Mouse (Mus musculus): ENCODE measurements around the gene Atf7ip. TPM values are rescaled to one million over a fixed set of nuclear protein-coding genes. Genes with fewer than 3 reads are reported as not detected.
"Not testable (repeated sequence)": the region's sequence is repeated elsewhere in the genome, so short reads cannot be mapped to it uniquely, and the experiment has no call there.

Gene Atf7ip
- 38.0 and 41.0 TPM in 2 replicates for polyA plus RNA-seq (2015; fragmentation: Nextera tagmentation; extraction: Ambion mirVana)

DNA sequence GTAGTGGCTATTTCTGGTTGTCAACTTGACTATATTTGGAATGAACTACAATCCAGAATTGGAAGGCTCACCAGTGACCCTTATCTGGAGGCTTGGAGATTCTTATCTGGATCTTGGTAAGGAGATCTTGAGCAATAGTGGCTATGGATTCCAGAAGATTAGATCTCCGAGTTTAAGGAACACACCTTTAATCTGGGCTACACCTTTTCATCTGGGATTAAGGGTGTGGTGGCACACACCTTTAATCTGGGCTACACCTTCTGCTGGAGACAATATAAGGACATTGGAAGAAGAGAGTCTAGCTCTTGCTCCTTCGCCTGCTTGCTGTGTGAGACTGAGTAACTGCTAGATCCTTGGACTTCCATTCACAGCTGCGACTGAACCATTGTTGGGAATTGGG is at the start of gene Atf7ip:
Atf7ip (plus strand) TSS at position 301 of the 400 bp plus-strand sequence.
- not testable (repeated sequence) for H3K27me3 ChIP-seq (ENCODE audit: insufficient read depth, low read length); H3K9me3 ChIP-seq (ENCODE audit: low read length); H3K9ac ChIP-seq (replicated peaks; ENCODE audit: low read length); H3K36me3 ChIP-seq (ENCODE audit: insufficient read depth, low read length); H3K4me2 ChIP-seq (replicated peaks; ENCODE audit: low read depth, low read length); H3K4me3 ChIP-seq (ENCODE audit: low read length); ATAC-seq (ENCODE audit: low FRiP score, low TSS enrichment); H3K4me1 ChIP-seq (ENCODE audit: insufficient read depth, low read length); H3K27ac ChIP-seq (ENCODE audit: low read length)
- WGBS = 70% methylated on average over 2 of the region's 3 CpGs

GRCm38 (mm10) chr6:136456302-136456701 is 49.7 kb upstream of the Atf7ip start:
- Histone ChIP-seq H3K4me3 (ENCODE audit: low read length) (no peak overlapping the region), H3K36me3 (ENCODE audit: insufficient read depth, low read length) (no peaks in the 10 kb centered on the region), H3K9ac (replicated peaks; ENCODE audit: low read length) (no peak overlapping the region), H3K9me3 (ENCODE audit: low read length) (no peaks in the 10 kb centered on the region), H3K27me3 (ENCODE audit: insufficient read depth, low read length) (no peaks in the 10 kb centered on the region), H3K27ac (ENCODE audit: low read length) (no peak overlapping the region), H3K4me2 (replicated peaks; ENCODE audit: low read depth, low read length) (no peak overlapping the region), H3K4me1 (ENCODE audit: insufficient read depth, low read length) (no peaks in the 10 kb centered on the region)
- WGBS = 84% methylated on average over 1 of the region's 1 CpGs
- ATAC-seq (ENCODE audit: low FRiP score, low TSS enrichment) = no peak

DNA sequence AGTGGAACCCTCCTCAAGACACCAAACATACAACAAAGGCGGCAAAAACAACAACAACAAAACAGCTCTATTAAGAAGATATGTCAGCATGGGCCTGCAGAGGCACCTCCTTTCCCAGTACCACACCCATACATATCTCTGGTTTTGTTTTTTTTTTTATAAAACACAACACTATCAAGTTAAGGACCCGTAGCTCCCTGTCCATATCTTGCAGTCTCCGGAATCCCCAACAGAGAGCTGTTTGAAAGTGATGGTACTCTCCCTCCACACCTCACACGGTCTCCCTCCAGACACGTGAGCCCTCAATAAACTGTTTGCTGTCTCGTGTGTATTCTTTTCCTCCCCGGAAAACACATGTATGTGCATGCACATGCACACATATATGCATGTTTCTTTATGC is 46.8 kb upstream of the Atf7ip start:
- H3K4me3 ChIP-seq (ENCODE audit: low read length) = no peak overlapping the region
- H3K4me2 ChIP-seq (replicated peaks; ENCODE audit: low read depth, low read length) = no peak overlapping the region
- WGBS = 81% methylated on average over 7 of the region's 7 CpGs
- H3K9me3 ChIP-seq (ENCODE audit: low read length) = no peaks in the 10 kb centered on the region
- no peaks in the 10 kb centered on the region for H3K36me3 ChIP-seq (ENCODE audit: insufficient read depth, low read length)
- ATAC-seq (ENCODE audit: low FRiP score, low TSS enrichment) = no peak
- no peaks in the 10 kb centered on the region for H3K27me3 ChIP-seq (ENCODE audit: insufficient read depth, low read length)
- peaks cover 3% of the 10 kb centered on the region; the same call in 1 of the 2 replicates for H3K4me1 ChIP-seq (ENCODE audit: insufficient read depth, low read length)
- no peak overlapping the region for H3K27ac ChIP-seq (ENCODE audit: low read length)
- H3K9ac ChIP-seq (replicated peaks; ENCODE audit: low read length) = no peak overlapping the region

DNA sequence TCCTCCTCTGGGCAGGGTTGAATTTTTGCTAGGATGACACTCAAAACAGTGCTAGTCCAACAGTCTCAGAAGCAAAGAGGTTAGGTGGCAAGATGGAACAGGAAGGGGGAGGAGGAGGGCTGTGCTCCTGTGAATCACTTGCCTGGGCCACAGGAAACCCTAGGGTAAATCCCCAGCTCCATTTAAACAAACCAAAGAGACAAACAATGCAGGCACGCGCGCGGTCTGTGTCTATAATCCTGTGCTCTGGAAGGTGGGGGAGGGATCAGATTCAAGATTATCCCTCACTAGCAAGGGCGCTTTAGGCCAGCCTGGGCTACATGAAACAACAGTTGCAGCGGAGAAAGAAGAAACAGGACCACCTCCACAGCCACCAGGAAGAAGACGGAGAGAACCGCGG is 42.5 kb upstream of the Atf7ip start:
- 78% methylated on average over 9 of the region's 9 CpGs for WGBS
- peak overlapping the region; percentile 81 for H3K27ac ChIP-seq (ENCODE audit: low read length)

GRCm38 (mm10) chr6:136464121-136464621 is 41.8 kb upstream of the Atf7ip start:
- WGBS = 60% methylated on average over 12 of the region's 12 CpGs
- Histone ChIP-seq H3K27me3 (ENCODE audit: insufficient read depth, low read length) (no peaks in the 10 kb centered on the region), H3K4me2 (replicated peaks; ENCODE audit: low read depth, low read length) (no peak overlapping the region), H3K4me3 (ENCODE audit: low read length) (no peak overlapping the region), H3K9me3 (ENCODE audit: low read length) (no peaks in the 10 kb centered on the region), H3K36me3 (ENCODE audit: insufficient read depth, low read length) (no peaks in the 10 kb centered on the region), H3K27ac (ENCODE audit: low read length) (peak overlapping the region; percentile 81), H3K9ac (replicated peaks; ENCODE audit: low read length) (no peak overlapping the region), H3K4me1 (ENCODE audit: insufficient read depth, low read length) (peaks cover 32% of the 10 kb centered on the region)
- no peak for ATAC-seq (ENCODE audit: low FRiP score, low TSS enrichment)

More for the DNA sequence above, 42.5 kb upstream of the Atf7ip start:
- Histone ChIP-seq H3K4me1 (ENCODE audit: insufficient read depth, low read length) (peaks cover 27% of the 10 kb centered on the region; the same call in 1 of the 2 replicates), H3K27me3 (ENCODE audit: insufficient read depth, low read length) (no peaks in the 10 kb centered on the region), H3K9me3 (ENCODE audit: low read length) (no peaks in the 10 kb centered on the region), H3K9ac (replicated peaks; ENCODE audit: low read length) (no peak overlapping the region), H3K4me3 (ENCODE audit: low read length) (no peak overlapping the region), H3K4me2 (replicated peaks; ENCODE audit: low read depth, low read length) (no peak overlapping the region), H3K36me3 (ENCODE audit: insufficient read depth, low read length) (no peaks in the 10 kb centered on the region)
- no peak for ATAC-seq (ENCODE audit: low FRiP score, low TSS enrichment)

DNA sequence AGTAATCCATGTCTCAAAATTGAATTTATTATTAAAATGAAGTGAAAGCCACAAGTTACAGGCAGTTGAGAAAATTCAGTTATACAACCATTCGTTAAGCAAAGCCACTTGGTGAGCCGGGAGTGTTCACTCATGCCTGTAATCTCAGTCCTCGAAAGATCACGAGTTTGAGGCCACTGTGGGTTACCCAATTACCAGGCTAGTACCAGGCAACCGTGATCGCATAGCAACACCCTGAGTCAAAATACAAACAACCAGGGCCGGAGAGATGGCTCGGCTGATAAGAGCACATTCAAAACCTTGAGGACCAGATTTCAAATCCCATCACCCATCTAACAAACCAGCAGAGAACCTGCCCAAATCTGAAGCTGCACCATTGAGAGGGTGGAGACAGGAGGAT is 40.9 kb upstream of the Atf7ip start:
- peak overlapping the region; percentile 81 for H3K27ac ChIP-seq (ENCODE audit: low read length)

GRCm38 (mm10) chr6:136465959-136466381 is 40.0 kb upstream of the Atf7ip start:
- Histone ChIP-seq H3K4me1 (ENCODE audit: insufficient read depth, low read length) (peaks cover 49% of the 10 kb centered on the region), H3K9ac (replicated peaks; ENCODE audit: low read length) (no peak overlapping the region), H3K27ac (ENCODE audit: low read length) (peak overlapping the region; percentile 41; the same call in 1 of the 2 replicates), H3K4me3 (ENCODE audit: low read length) (no peak overlapping the region), H3K27me3 (ENCODE audit: insufficient read depth, low read length) (no peaks in the 10 kb centered on the region), H3K9me3 (ENCODE audit: low read length) (peaks cover 7% of the 10 kb centered on the region; the same call in 1 of the 2 replicates), H3K36me3 (ENCODE audit: insufficient read depth, low read length) (no peaks in the 10 kb centered on the region), H3K4me2 (replicated peaks; ENCODE audit: low read depth, low read length) (no peak overlapping the region)
- no peak for ATAC-seq (ENCODE audit: low FRiP score, low TSS enrichment)
- WGBS = 39% methylated on average over 8 of the region's 8 CpGs

More for the DNA sequence above, 40.9 kb upstream of the Atf7ip start:
- H3K4me2 ChIP-seq (replicated peaks; ENCODE audit: low read depth, low read length) = no peak overlapping the region
- 71% methylated on average over 8 of the region's 8 CpGs for WGBS
- no peak for ATAC-seq (ENCODE audit: low FRiP score, low TSS enrichment)
- no peaks in the 10 kb centered on the region for H3K27me3 ChIP-seq (ENCODE audit: insufficient read depth, low read length)
- H3K9me3 ChIP-seq (ENCODE audit: low read length) = peaks cover 7% of the 10 kb centered on the region; the same call in 1 of the 2 replicates
- peaks cover 39% of the 10 kb centered on the region for H3K4me1 ChIP-seq (ENCODE audit: insufficient read depth, low read length)
- no peaks in the 10 kb centered on the region for H3K36me3 ChIP-seq (ENCODE audit: insufficient read depth, low read length)
- no peak overlapping the region for H3K4me3 ChIP-seq (ENCODE audit: low read length)
- no peak overlapping the region for H3K9ac ChIP-seq (replicated peaks; ENCODE audit: low read length)

DNA sequence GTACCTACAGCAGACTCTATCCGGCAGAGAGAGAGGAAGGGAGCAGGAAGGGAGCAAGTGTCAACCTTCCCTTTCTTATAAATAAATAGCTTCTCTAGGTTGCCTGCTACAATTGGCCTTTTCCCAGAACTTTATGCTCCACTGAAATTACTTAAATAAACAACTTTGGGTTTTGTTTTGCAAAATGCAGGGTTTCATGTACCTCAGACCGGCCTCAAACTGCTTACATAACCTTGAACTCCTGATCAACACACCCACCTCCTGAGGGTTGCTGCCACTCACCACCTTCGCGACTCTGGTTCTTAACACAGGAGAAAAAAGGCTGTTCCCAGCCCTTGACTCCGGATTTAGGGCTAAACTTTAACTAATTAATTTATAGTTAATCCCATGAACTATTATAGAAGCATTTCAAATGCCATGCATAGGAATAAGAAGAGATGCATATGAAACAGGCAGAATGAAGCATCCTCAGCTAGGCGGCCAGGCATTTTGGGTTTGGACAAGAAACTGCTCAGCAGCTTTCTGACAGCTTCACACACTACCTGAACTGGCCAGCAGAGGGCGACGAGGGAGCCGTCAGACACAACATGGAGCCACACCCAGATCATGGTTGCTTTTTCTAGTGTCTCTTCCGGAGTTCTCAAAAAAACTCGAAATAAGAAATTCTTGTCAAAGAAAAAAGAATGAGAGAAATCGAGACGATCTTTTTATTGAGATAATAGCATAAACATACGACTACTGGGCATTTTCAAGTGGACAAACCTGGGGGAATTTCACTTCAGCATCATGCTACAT is 38.8 kb upstream of the Atf7ip start:
- no peaks in the 10 kb centered on the region for H3K27me3 ChIP-seq (ENCODE audit: insufficient read depth, low read length)
- H3K9ac ChIP-seq (replicated peaks; ENCODE audit: low read length) = 0 out of 2 replicates have a peak overlapping the region, but pooled peaks have one; percentile 44
- H3K4me3 ChIP-seq (ENCODE audit: low read length) = no peak overlapping the region
- peak overlapping the region; percentile 98 for H3K27ac ChIP-seq (ENCODE audit: low read length)
- H3K4me1 ChIP-seq (ENCODE audit: insufficient read depth, low read length) = peaks cover 57% of the 10 kb centered on the region
- WGBS = 48% methylated on average over 14 of the region's 14 CpGs
- H3K4me2 ChIP-seq (replicated peaks; ENCODE audit: low read depth, low read length) = no peak overlapping the region
- no peaks in the 10 kb centered on the region for H3K36me3 ChIP-seq (ENCODE audit: insufficient read depth, low read length)
- peaks cover 7% of the 10 kb centered on the region; the same call in 1 of the 2 replicates for H3K9me3 ChIP-seq (ENCODE audit: low read length)
- ATAC-seq (ENCODE audit: low FRiP score, low TSS enrichment) = no peak

GRCm38 (mm10) chr6:136467837-136468236 is 38.1 kb upstream of the Atf7ip start:
- Histone ChIP-seq H3K4me1 (ENCODE audit: insufficient read depth, low read length) (peaks cover 57% of the 10 kb centered on the region), H3K36me3 (ENCODE audit: insufficient read depth, low read length) (no peaks in the 10 kb centered on the region), H3K9ac (replicated peaks; ENCODE audit: low read length) (0 out of 2 replicates have a peak overlapping the region, but pooled peaks have one; percentile 44), H3K4me3 (ENCODE audit: low read length) (no peak overlapping the region), H3K27me3 (ENCODE audit: insufficient read depth, low read length) (no peaks in the 10 kb centered on the region), H3K27ac (ENCODE audit: low read length) (peak overlapping the region; percentile 98), H3K4me2 (replicated peaks; ENCODE audit: low read depth, low read length) (no peak overlapping the region), H3K9me3 (ENCODE audit: low read length) (peaks cover 7% of the 10 kb centered on the region; the same call in 1 of the 2 replicates)
- WGBS = 41% methylated on average over 5 of the region's 5 CpGs
- no peak for ATAC-seq (ENCODE audit: low FRiP score, low TSS enrichment)
